Mouse (Mus musculus): Measurements from ENCODE around the gene Tnrc18. TPM values are rescaled to one million over a fixed set of nuclear protein-coding genes. Genes with fewer than 3 reads are reported as not detected.

Tnrc18 gene
- total and polyA plus RNA-seq, 3 experiments = 0.71 to 7.7 (median 5.2) TPM

- TF ChIP-seq CTCF (conservative IDR thresholded peaks at IDR 0.05 in 1 of 2, IDR thresholded peaks at IDR 0.05 in 1 of 2; ENCODE audit: low read depth in 2 of 2, low read length in 2 of 2) (no peak), POLR2AphosphoS2 (IDR thresholded peaks at IDR 0.05; ENCODE audit: low read depth, low read length) (no peak)
- Histone ChIP-seq H3K4me2 (ENCODE audit: insufficient read depth, low read depth, poor library complexity, severe bottlenecking) (no peak overlapping the region), H3K36me3 (replicated peaks in 1 of 2; ENCODE audit: control insufficient read depth in 1 of 2, insufficient read depth in 1 of 2, low read length in 1 of 2) (no peaks in the 10 kb centered on the region), H3K4me1 (ENCODE audit: control insufficient read depth in 1 of 2, insufficient read depth in 2 of 2) (no peaks in the 10 kb centered on the region), H3K4me3 (replicated peaks in 1 of 3; ENCODE audit: low read depth in 2 of 3, low read length in 2 of 3, poor library complexity in 1 of 3) (no peak overlapping the region), H3K27ac (ENCODE audit: insufficient read depth, low read depth) (no peak overlapping the region), H3K79me2 (replicated peaks; ENCODE audit: control insufficient read depth, extremely low read depth, insufficient read depth, poor library complexity, severe bottlenecking) (no peaks in the 10 kb centered on the region), H3K9me3 (replicated peaks; ENCODE audit: low read length) (peaks cover 17% of the 10 kb centered on the region), H3K9ac (ENCODE audit: insufficient read depth, low read depth) (no peak overlapping the region), H3K27me3 (replicated peaks) (peaks cover 30% of the 10 kb centered on the region)
- DNase-seq (ENCODE audit: extremely low read depth) = no peak
- in situ Hi-C loops (cut with MboI; ENCODE audit: low pct_ligation_motif_present, low pct_unique_long_range_greater_than_20kb, low sequenced_read_pairs) = loop anchor here (10.0 kb wide), 1 partner anchor 47 kb away; no protein-coding TSS in a partner anchor
- dilution Hi-C loops (cut with MboI; ENCODE audit: extremely low pct_ligation_motif_present, extremely low pct_unique_long_range_greater_than_20kb, low sequenced_read_pairs) = no loop called here
Measured at GRCm38 (mm10) chr5:142811870-142812443, 5.5 kb downstream of the Tnrc18 start.

GRCm38 (mm10) chr5:142810710-142811599 is 6.5 kb downstream of the Tnrc18 start:
- H3K27me3 ChIP-seq (replicated peaks) = peaks cover 20% of the 10 kb centered on the region
- H3K27ac ChIP-seq (ENCODE audit: insufficient read depth, low read depth) = no peak overlapping the region
- no peak for DNase-seq (ENCODE audit: extremely low read depth)
- H3K4me3 ChIP-seq (replicated peaks in 1 of 3; ENCODE audit: low read depth in 2 of 3, low read length in 2 of 3, poor library complexity in 1 of 3) = no peak overlapping the region
- H3K79me2 ChIP-seq (replicated peaks; ENCODE audit: control insufficient read depth, extremely low read depth, insufficient read depth, poor library complexity, severe bottlenecking) = no peaks in the 10 kb centered on the region
- H3K9me3 ChIP-seq (replicated peaks; ENCODE audit: low read length) = peaks cover 17% of the 10 kb centered on the region
- H3K4me2 ChIP-seq (ENCODE audit: insufficient read depth, low read depth, poor library complexity, severe bottlenecking) = no peak overlapping the region
- TF ChIP-seq MXI1 (IDR thresholded peaks at IDR 0.05; ENCODE audit: low read depth, low read length) (no peak), MAZ (IDR thresholded peaks at IDR 0.05; ENCODE audit: low read depth, low read length) (no peak), KAT2A (IDR thresholded peaks at IDR 0.05; ENCODE audit: insufficient replicate concordance, low read length) (no peak), NRF1 (IDR thresholded peaks at IDR 0.05; ENCODE audit: low read depth, low read length) (no peak), ZNF384 (IDR thresholded peaks at IDR 0.05; ENCODE audit: low read depth, low read length) (no peak), CHD2 (IDR thresholded peaks at IDR 0.05; ENCODE audit: low read length) (no peak), MAX (IDR thresholded peaks at IDR 0.05; ENCODE audit: low read length) (no peak), ETS1 (conservative IDR thresholded peaks at IDR 0.05; ENCODE audit: low read depth, low read length) (no peak), MAFK (IDR thresholded peaks at IDR 0.05; ENCODE audit: insufficient replicate concordance, low read length) (no peak), CTCF (conservative IDR thresholded peaks at IDR 0.05 in 1 of 2, IDR thresholded peaks at IDR 0.05 in 1 of 2; ENCODE audit: low read depth in 2 of 2, low read length in 2 of 2) (no peak), POLR2AphosphoS2 (IDR thresholded peaks at IDR 0.05; ENCODE audit: low read depth, low read length) (no peak), PAX5 (IDR thresholded peaks at IDR 0.05; ENCODE audit: low read length) (no peak), UBTF (IDR thresholded peaks at IDR 0.05; ENCODE audit: low read depth, low read length) (no peak), USF1 (IDR thresholded peaks at IDR 0.05; ENCODE audit: low read depth, low read length) (no peak), EP300 (IDR thresholded peaks at IDR 0.05; ENCODE audit: low read length) (no peak), GABPA (IDR thresholded peaks at IDR 0.05; ENCODE audit: insufficient replicate concordance, low read depth, low read length) (no peak), BHLHE40 (IDR thresholded peaks at IDR 0.05; ENCODE audit: low read depth, low read length) (no peak), E2F4 (IDR thresholded peaks at IDR 0.05; ENCODE audit: insufficient replicate concordance, low read depth, low read length) (no peak), ELF1 (IDR thresholded peaks at IDR 0.05; ENCODE audit: low read depth, low read length) (no peak)
- in situ Hi-C loops (cut with MboI; ENCODE audit: low pct_ligation_motif_present, low pct_unique_long_range_greater_than_20kb, low sequenced_read_pairs) = loop anchor here (10.0 kb wide), 1 partner anchor 46 kb away; no protein-coding TSS in a partner anchor
- dilution Hi-C loops (cut with MboI; ENCODE audit: extremely low pct_ligation_motif_present, extremely low pct_unique_long_range_greater_than_20kb, low sequenced_read_pairs) = no loop called here
- no peaks in the 10 kb centered on the region for H3K36me3 ChIP-seq (replicated peaks in 1 of 2; ENCODE audit: control insufficient read depth in 1 of 2, insufficient read depth in 1 of 2, low read length in 1 of 2)
- no peak overlapping the region for H3K9ac ChIP-seq (ENCODE audit: insufficient read depth, low read depth)
- no peaks in the 10 kb centered on the region for H3K4me1 ChIP-seq (ENCODE audit: control insufficient read depth in 1 of 2, insufficient read depth in 2 of 2)

Data from CH12.LX (cell line).